Mouse (Mus musculus): ENCODE data around the gene Odf3.

- no peak for TF ChIP-seq CTCF (IDR thresholded peaks at IDR 0.05; ENCODE audit: borderline replicate concordance, insufficient read depth, low read depth, low read length)
- TF ChIP-seq POLR2A (IDR thresholded peaks at IDR 0.05; ENCODE audit: borderline replicate concordance, insufficient read depth, low read length), result no peak
Observed at GRCm38 (mm10) chr7:140858746-140859145, 11.1 kb downstream of the Odf3 start.

All from cerebellum, adult 2 months (tissue).